Mouse (Mus musculus) forebrain, postnatal 0 days (tissue): ENCODE measurements at regions not wholly inside any gene's neighbourhood (a gene's known extent, or its start where the extent isn't known, plus 50 kb on each side); places are given as distances from the start of the nearest gene placed in this dataset.

Source experiments
- ATAC-seq: fragments of 200-750 bp; cut with Nextera tagmentation; 2 replicates; pipeline ENCODE4 v1.8.0; 2017; ENCODE audit warnings: mild to moderate bottlenecking, moderate library complexity
- DNase-seq: peaks from one replicate; pipeline ENCODE4 v3.0.0-alpha.2; 2015
- H3K27ac ChIP-seq: fragments of 300-500 bp; sonication (generic); 2 replicates; pipeline ENCODE4 v1.5.1; 2014; ENCODE audit warnings: low read depth, mild to moderate bottlenecking, antibody characterized with exemption, low read length, moderate library complexity, mixed read lengths
- H3K27me3 ChIP-seq: fragments of 300-500 bp; sonication (generic); 2 replicates; pipeline ENCODE4 v1.6.1; 2014; ENCODE audit warnings: mild to moderate bottlenecking, low read length, mixed read lengths; ENCODE audit not compliant: insufficient read depth
- H3K36me3 ChIP-seq: fragments of 300-500 bp; sonication (generic); 2 replicates; pipeline ENCODE4 v1.6.1; 2014; ENCODE audit warnings: mild to moderate bottlenecking, moderate library complexity; ENCODE audit not compliant: insufficient read depth
- H3K4me1 ChIP-seq: fragments of 300-500 bp; sonication (generic); 2 replicates; pipeline ENCODE4 v1.6.1; 2014; ENCODE audit warnings: antibody characterized with exemption; ENCODE audit not compliant: insufficient read depth
- H3K4me2 ChIP-seq: fragments of 300-500 bp; sonication (generic); 2 replicates; pipeline ENCODE4 v1.6.1; 2014; ENCODE audit warnings: low read depth, mild to moderate bottlenecking, moderate library complexity
- H3K4me3 ChIP-seq: fragments of 300-500 bp; sonication (generic); 2 replicates; pipeline ENCODE4 v1.5.1; 2014; ENCODE audit warnings: low read depth, low read length, mixed read lengths
- H3K9ac ChIP-seq: fragments of 300-500 bp; sonication (generic); 2 replicates; pipeline ENCODE4 v1.6.1; 2014; ENCODE audit warnings: mild to moderate bottlenecking
- H3K9me3 ChIP-seq: fragments of 300-500 bp; sonication (generic); 2 replicates; pipeline ENCODE4 v1.6.1; 2016; ENCODE audit warnings: low read length
- CTCF ChIP-seq: sonication (generic); IDR thresholded peaks from 2 replicates; pipeline ENCODE4 v1.5.1; 2016; ENCODE audit warnings: antibody characterized with exemption, control low read depth, low read depth
- WGBS: fragments of 180-500 bp; shearing (Covaris S2); extraction: QIAGEN DNeasy Blood & Tissue Kit; methylation state at CpG from one replicate; pipeline ENCODE4 v1.1.7; 2014; 5-methylcytosine and 5-hydroxymethylcytosine counted together

DNA sequence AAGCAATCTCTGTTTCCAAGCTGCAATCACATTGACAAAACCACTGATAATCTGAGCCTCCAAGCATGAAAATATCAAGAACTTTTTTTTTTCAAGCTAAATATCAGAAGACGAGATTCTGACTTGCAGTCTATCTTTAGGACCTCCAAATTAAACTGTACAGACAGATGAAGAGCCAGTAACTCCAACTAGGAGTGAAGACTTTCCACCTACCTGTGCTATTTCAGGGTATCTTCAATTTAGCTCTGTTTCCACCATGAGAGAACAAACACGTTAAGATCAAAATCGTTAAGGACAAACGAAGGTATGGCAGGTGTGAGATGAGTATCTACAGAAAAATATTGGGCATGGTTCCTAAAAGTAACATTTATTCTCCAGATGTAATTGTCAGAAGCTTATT, 82.4 kb upstream of the Pcdh9 start:
- no peak overlapping the region for H3K27ac ChIP-seq
- no peak overlapping the region for H3K4me2 ChIP-seq
- WGBS: 81% methylated on average over 4 of the region's 4 CpGs
- no peak overlapping the region for H3K4me3 ChIP-seq
- H3K4me1 ChIP-seq: no peaks in the 10 kb centered on the region
- no peaks in the 10 kb centered on the region for H3K36me3 ChIP-seq
- ATAC-seq: no peak
- TF ChIP-seq CTCF: no peak
- H3K27me3 ChIP-seq: no peaks in the 10 kb centered on the region
- H3K9me3 ChIP-seq: no peaks in the 10 kb centered on the region
- no peak overlapping the region for H3K9ac ChIP-seq
- no peak for DNase-seq

GRCm38 (mm10) chr14:93972174-93972837, 81.8 kb upstream of the Pcdh9 start:
- no peaks in the 10 kb centered on the region for H3K27me3 ChIP-seq
- 70% methylated on average over 3 of the region's 3 CpGs for WGBS
- no peaks in the 10 kb centered on the region for H3K4me1 ChIP-seq
- H3K4me3 ChIP-seq: no peak overlapping the region
- no peak overlapping the region for H3K4me2 ChIP-seq
- no peaks in the 10 kb centered on the region for H3K9me3 ChIP-seq
- H3K36me3 ChIP-seq: no peaks in the 10 kb centered on the region
- no peak overlapping the region for H3K9ac ChIP-seq
- no peak overlapping the region for H3K27ac ChIP-seq
- no peak for TF ChIP-seq CTCF
- DNase-seq: no peak
- ATAC-seq: no peak

- Histone ChIP-seq H3K9me3 (no peaks in the 10 kb centered on the region), H3K36me3 (no peaks in the 10 kb centered on the region), H3K4me3 (no peak overlapping the region), H3K4me1 (no peaks in the 10 kb centered on the region), H3K27me3 (no peaks in the 10 kb centered on the region), H3K9ac (no peak overlapping the region), H3K4me2 (no peak overlapping the region), H3K27ac (no peak overlapping the region)
- 42% methylated on average over 2 of the region's 2 CpGs for WGBS
- DNase-seq (no peak), ATAC-seq (no peak)
- no peak for TF ChIP-seq CTCF
Measured at GRCm38 (mm10) chr14:93966933-93967332, 76.5 kb upstream of the Pcdh9 start.

DNA sequence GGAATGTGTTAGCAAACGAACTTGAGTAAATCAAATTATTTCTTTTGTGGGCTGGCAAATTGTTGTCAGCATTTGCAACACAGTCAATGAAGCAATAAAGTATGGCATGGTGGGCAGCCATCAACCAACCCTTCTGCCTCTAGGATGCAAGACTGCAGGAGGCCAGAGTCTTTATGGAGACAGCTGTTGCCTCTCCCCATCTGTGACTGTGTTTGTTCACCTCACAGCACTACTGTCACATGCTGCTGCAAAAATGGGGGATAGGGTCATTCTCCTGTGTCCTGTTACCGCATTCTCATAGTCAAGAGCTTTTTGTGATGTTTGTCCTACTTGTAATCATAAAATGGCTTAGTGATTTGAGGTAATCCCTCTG, 72.2 kb upstream of the Pcdh9 start:
- ATAC-seq: no peak
- Histone ChIP-seq H3K27ac (no peak overlapping the region), H3K36me3 (no peaks in the 10 kb centered on the region), H3K4me2 (no peak overlapping the region), H3K9ac (no peak overlapping the region), H3K27me3 (no peaks in the 10 kb centered on the region), H3K4me1 (no peaks in the 10 kb centered on the region), H3K4me3 (no peak overlapping the region), H3K9me3 (no peaks in the 10 kb centered on the region)
- no peak for DNase-seq
- TF ChIP-seq CTCF: no peak
- 28% methylated on average over 2 of the region's 2 CpGs for WGBS

DNA sequence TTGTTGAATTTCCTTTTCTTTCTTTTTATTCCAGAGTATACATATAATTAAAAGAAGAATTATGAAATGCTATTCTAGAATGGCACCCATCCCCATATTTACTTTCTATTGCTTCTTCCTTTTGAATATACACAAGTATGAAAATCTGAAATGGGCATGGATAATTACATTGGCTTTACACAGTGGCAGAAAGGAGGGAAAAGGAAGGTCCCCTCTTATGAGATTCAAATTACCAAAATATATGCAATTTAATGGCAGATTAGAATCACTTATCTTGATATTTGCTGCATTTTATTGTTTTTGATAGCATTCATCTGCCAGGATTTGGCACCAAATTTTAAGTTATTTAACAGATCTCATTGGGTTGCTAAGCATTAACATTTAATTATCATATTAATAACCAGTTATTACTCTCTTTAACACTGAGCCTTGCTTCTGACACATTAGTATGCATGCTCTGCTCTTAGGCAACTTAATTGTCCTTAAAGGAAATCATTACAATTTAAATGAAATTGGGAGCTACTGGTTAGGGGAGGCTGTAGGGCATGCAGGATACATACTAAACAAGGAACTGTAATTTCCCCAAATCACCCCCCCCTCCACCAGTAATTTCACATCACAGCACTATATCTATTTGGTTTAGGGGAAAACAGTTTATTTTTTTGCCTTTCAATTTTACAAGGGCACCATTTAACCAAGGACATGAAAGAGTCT, 71.6 kb upstream of the Pcdh9 start:
- DNase-seq: no peak
- H3K4me2 ChIP-seq: no peak overlapping the region
- ATAC-seq: peak; percentile 50; the same call in 1 of the 2 replicates

More for the DNA sequence above, 71.6 kb upstream of the Pcdh9 start:
- Histone ChIP-seq H3K27ac (no peak overlapping the region), H3K4me1 (no peaks in the 10 kb centered on the region), H3K9ac (no peak overlapping the region), H3K36me3 (no peaks in the 10 kb centered on the region), H3K4me3 (no peak overlapping the region), H3K27me3 (no peaks in the 10 kb centered on the region), H3K9me3 (no peaks in the 10 kb centered on the region)
- TF ChIP-seq CTCF: no peak
